Mouse (Mus musculus) spleen, adult 2 months (tissue): ENCODE results near the gene Egflam. TPM values are rescaled to one million over a fixed set of nuclear protein-coding genes. Genes with fewer than 3 reads are reported as not detected.

Experiments used
- DNase-seq, 2 experiments: peaks; one replicate each; pipeline versions ENCODE4 v3.0.0 to v3.0.0-alpha.2; 2012 to 2021; ENCODE audit warnings: low spot score in 2 of 2, low read depth in 1 of 2
- H3K27ac ChIP-seq: fragments of 200-500 bp; 2 replicates; pipeline ENCODE4 v1.5.1; 2012; ENCODE audit warnings: low read length, inconsistent platforms; ENCODE audit not compliant: insufficient read depth
- H3K27me3 ChIP-seq: fragments of 200-500 bp; 2 replicates; pipeline ENCODE4 v1.6.1; 2012; ENCODE audit warnings: mild to moderate bottlenecking, moderate library complexity, low read length, inconsistent platforms; ENCODE audit not compliant: control insufficient read depth, insufficient read depth
- H3K36me3 ChIP-seq: fragments of 200-500 bp; 2 replicates; pipeline ENCODE4 v1.6.1; 2012; ENCODE audit warnings: mild to moderate bottlenecking, low read length, inconsistent platforms; ENCODE audit not compliant: control insufficient read depth, insufficient read depth
- H3K4me1 ChIP-seq: fragments of 200-500 bp; 2 replicates; pipeline ENCODE4 v1.6.1; 2011; ENCODE audit warnings: inconsistent platforms; ENCODE audit not compliant: control insufficient read depth, insufficient read depth, insufficient read length
- H3K4me3 ChIP-seq: fragments of 200-500 bp; 2 replicates; pipeline ENCODE4 v1.5.1; 2011; ENCODE audit warnings: mild to moderate bottlenecking, inconsistent platforms; ENCODE audit not compliant: insufficient read depth, insufficient read length; ENCODE audit errors: extremely low read depth
- CTCF ChIP-seq: fragments of 200-500 bp; IDR thresholded peaks from 2 replicates; pipeline ENCODE4 v1.5.1; 2011; ENCODE audit warnings: mild to moderate bottlenecking, inconsistent platforms; ENCODE audit not compliant: insufficient read depth, insufficient read length, insufficient replicate concordance; ENCODE audit errors: extremely low read depth
- POLR2A ChIP-seq: fragments of 200-500 bp; IDR thresholded peaks from 2 replicates; pipeline ENCODE4 v1.6.1; 2011; ENCODE audit warnings: low read depth, low read length, inconsistent platforms
- WGBS: fragments of 180-500 bp; shearing (Covaris S2); methylation state at CpG from one replicate; pipeline ENCODE4 v1.1.7; 2018; 5-methylcytosine and 5-hydroxymethylcytosine counted together
- polyA plus RNA-seq: library from polyadenylated mRNA; depleted of rRNA; stranded (reverse); fragments of >200 nt; gene quantifications from 2 replicates; pipeline ENCODE4 v1.2.3, GENCODE M21; 2012

The Egflam gene
- polyA plus RNA-seq, 1 experiment: 2.6 TPM

DNA sequence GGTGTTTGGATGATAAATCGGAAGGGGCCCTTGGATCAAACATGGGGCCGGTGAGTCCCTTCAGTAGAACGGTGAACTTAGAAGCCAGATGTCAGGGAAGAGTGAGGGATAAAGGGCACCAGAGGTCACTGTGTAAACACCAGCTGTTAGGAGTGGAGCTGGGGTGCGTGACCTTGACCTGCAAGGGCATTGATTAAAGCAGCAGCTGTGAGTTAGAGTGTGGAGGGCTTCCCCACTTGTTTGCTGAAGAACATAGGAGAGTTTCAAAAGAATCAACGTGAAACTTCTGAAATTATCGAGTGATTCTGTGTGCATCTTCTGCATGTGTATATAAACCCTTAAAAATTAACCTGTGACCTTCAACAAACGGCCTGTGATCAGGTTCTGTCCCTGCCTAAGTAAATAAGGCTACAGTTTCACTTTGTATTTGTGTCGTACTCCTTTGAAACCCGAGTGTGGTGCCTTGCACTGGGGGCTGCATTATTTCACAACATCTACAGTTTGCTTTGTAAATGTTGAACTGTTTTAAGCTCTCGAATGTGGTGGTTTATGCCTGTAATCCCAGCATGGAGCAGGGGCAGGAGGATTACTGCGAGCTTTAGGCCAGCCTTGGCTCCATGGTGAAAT is 230.2 kb downstream of the Egflam start:
- Histone ChIP-seq H3K27me3 (no peaks in the 10 kb centered on the region), H3K4me3 (no peak overlapping the region), H3K27ac (no peak overlapping the region), H3K36me3 (no peaks in the 10 kb centered on the region), H3K4me1 (no peaks in the 10 kb centered on the region)
- WGBS: 81% methylated on average over 11 of the region's 11 CpGs
- no peak for DNase-seq
- TF ChIP-seq POLR2A: no peak
- TF ChIP-seq CTCF: no peak

DNA sequence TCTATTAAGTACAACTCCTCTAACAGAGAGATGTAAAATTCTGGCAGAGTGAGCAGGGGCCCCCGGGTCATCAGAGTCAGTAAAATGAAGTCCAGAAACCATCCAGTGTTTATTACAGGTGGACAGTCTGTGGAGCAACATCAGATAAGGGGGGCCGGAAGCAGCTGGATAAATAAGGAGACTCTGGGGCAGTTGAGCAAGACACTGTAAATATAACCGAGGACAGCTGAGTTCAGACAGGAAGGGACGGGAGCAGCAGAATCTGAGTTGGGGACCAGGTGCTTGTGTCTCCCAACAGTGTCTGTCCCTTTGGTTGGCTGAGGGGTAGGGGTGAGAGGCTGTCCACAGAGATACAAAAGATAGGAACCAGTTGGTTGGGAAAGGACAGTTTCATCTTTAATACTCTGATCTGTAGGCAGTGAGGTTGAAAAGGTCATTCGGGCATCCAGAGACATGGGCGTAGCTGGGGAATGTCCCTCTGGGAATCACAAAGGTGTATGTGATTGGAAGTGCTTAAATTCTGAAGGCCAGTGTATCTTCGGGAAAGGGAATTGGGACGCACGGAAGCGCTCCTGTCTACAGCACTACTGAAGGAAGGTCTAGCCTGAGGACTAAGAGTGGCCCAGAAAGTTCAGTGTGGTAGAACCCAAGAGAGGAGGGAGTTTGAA is 230.8 kb downstream of the Egflam start:
- no peak for TF ChIP-seq CTCF
- no peak for TF ChIP-seq POLR2A
- H3K4me3 ChIP-seq: no peak overlapping the region
- H3K27ac ChIP-seq: no peak overlapping the region
- H3K4me1 ChIP-seq: no peaks in the 10 kb centered on the region
- no peaks in the 10 kb centered on the region for H3K27me3 ChIP-seq
- DNase-seq: no peak
- WGBS: 85% methylated on average over 10 of the region's 10 CpGs
- no peaks in the 10 kb centered on the region for H3K36me3 ChIP-seq

DNA sequence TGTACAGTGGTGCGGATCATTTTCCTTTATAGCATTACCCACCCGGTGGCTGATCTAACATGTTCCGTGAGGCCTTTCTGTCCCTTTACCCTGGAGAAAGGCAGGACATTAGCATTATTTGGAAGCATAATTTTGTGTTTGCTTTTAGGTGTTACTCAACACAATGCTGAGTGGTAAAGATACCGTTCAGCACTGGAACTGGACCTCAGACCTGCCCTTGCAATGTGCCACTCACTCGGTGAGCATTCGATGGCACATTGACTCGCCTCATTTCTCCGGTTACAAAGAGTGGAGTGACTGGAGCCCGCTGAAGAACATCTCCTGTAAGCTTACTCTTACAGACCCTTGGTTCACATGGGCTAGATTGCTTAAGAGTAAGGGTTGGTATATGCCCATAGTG is 231.5 kb downstream of the Egflam start:
- Histone ChIP-seq H3K4me3 (no peak overlapping the region), H3K36me3 (no peaks in the 10 kb centered on the region), H3K27ac (no peak overlapping the region), H3K4me1 (no peaks in the 10 kb centered on the region), H3K27me3 (no peaks in the 10 kb centered on the region)
- whole genome bisulfite sequencing: 92% methylated on average over 9 of the region's 9 CpGs
- no peak for DNase-seq
- TF ChIP-seq CTCF: no peak

DNA sequence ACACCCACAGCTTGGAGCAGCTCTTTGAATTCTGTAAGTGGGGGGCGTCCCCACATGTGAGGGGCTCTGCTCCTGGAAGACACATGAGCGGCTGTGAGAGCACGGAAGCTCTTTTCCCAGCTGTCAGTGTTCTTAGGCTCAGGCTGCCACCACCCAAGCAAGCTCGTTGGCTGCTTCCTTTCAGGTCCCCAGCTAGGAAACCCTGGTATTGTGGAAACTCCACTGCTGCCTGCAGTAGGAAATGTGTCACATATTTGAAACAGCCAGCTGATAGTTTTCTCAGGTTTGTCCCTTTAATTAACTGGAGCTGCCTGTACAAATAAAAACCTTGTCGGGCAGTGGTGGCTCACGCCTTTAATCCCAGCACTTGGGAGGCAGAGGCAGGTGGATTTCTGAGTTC is 234.3 kb downstream of the Egflam start:
- 76% methylated on average over 6 of the region's 6 CpGs for WGBS
- TF ChIP-seq CTCF (no peak), POLR2A (no peak)
- Histone ChIP-seq H3K27ac (no peak overlapping the region), H3K27me3 (no peaks in the 10 kb centered on the region), H3K4me1 (no peaks in the 10 kb centered on the region), H3K36me3 (no peaks in the 10 kb centered on the region), H3K4me3 (no peak overlapping the region)
- no peak for DNase-seq

DNA sequence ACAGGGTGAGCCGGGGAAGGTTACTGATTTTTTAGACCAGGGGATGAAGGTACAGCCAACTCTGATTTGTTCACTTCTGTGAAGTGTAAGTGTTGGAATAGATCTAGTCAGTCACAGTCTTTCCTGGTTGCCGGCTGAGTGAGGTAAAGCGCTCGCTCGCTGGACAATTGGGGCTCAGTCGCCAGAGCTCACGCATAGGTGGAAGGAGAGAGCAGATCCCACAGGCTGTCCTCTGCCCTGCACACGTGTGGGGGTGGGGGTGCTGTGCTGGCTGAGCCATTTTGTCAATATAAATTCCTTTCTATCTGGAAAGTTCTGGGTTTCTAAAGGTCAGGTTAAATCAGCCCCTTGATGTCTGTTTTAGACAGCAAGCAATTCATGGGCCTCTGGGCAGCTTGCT is 237.9 kb downstream of the Egflam start:
- WGBS: 92% methylated on average over 8 of the region's 8 CpGs
- no peak for TF ChIP-seq POLR2A
- no peak for TF ChIP-seq CTCF
- no peak for DNase-seq
- no peaks in the 10 kb centered on the region for H3K4me1 ChIP-seq
- H3K36me3 ChIP-seq: no peaks in the 10 kb centered on the region
- no peaks in the 10 kb centered on the region for H3K27me3 ChIP-seq
- H3K4me3 ChIP-seq: no peak overlapping the region
- H3K27ac ChIP-seq: no peak overlapping the region

DNA sequence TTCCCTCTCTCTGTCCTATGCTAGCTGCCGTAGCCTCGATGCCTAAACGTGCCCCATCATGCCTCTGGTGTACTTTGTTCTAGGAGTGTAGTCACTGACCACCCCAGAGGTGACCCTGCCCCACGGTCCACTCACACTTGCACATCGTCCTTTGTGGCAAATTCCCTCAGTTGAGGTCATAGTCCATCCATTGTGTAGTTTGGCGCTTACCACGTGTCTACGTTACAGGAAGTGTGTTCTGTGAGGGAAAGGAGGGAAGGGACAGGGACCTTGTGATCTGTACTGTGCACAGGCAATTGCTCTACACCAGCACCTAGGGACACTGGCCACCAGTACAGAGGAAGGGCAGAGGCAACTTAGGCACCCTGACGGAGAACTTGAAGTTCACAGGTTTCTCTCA is 238.3 kb downstream of the Egflam start:
- Histone ChIP-seq H3K4me3 (no peak overlapping the region), H3K27ac (no peak overlapping the region), H3K4me1 (no peaks in the 10 kb centered on the region), H3K36me3 (no peaks in the 10 kb centered on the region), H3K27me3 (no peaks in the 10 kb centered on the region)
- 89% methylated on average over 9 of the region's 9 CpGs for WGBS
- no peak for DNase-seq
- TF ChIP-seq POLR2A (no peak), CTCF (no peak)

DNA sequence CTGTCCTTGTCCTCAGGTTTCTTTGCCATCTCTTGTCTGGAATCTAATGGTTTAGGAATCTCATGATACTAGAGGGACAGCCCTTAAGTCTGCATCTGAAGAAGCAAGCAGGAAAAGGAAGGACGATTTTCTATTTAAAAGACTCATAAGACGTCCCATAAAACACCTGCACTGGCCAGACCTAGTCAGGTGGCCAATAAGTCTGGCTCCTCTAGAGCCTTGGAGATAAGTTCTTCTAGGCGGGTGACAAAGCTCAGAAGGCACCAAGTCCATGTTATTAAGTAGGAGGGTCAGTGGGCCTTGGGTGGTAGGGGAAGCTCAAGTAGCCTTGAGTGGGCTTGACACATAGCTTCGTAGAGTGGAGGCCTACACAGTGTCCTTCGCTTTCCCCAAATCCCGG is 240.5 kb downstream of the Egflam start:
- Histone ChIP-seq H3K4me1 (no peaks in the 10 kb centered on the region), H3K4me3 (no peak overlapping the region), H3K36me3 (no peaks in the 10 kb centered on the region), H3K27me3 (peaks cover 2% of the 10 kb centered on the region; the same call in 1 of the 2 replicates), H3K27ac (no peak overlapping the region)
- 90% methylated on average over 6 of the region's 6 CpGs for WGBS
- no peak for TF ChIP-seq POLR2A
- no peak for TF ChIP-seq CTCF
- DNase-seq: no peak
